Mouse (Mus musculus) cerebellum, adult 18-20 months (tissue): Measurements from ENCODE around the gene 2310061I04Rik.

Source experiments
- DNase-seq, 2 experiments: peaks; one replicate each; pipeline ENCODE4 v3.0.0; 2021

Gene 2310061I04Rik

DNA sequence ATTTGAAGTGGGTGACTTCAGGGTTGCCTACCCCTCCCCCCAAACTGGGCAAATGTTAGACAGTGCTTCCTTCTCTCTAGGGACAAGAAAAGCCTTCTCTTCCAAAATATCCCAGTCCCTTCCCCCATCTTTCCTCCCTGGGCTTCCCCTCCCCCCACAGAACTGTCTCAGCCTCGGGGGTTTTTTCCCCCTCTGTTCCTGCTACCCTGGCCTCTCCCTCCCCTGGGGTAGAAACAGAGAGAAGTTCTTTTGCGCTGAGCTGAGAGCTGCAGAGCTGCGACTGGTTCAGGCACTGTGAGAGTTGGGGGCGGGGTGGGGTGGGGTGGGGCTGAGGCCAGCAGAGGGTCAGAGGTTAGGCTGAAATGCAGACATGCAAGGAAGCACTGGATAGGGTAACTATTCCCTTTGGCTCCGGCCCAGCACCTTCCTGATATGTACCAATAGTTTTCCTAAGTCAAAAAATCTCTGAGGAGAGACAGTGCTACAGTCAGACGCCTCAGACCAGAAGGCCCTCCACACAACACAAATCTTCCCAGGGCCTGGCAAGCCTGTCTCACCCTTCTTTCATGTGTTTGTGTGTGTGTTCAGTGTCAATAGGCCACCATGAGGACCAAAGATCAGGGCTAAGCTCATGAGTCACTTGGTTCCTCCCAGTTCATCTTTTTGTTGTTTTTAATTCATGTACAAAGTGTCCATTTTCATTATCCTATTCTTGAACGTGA lies 27.7 kb downstream of the 2310061I04Rik start:
- no peak for DNase-seq

DNA sequence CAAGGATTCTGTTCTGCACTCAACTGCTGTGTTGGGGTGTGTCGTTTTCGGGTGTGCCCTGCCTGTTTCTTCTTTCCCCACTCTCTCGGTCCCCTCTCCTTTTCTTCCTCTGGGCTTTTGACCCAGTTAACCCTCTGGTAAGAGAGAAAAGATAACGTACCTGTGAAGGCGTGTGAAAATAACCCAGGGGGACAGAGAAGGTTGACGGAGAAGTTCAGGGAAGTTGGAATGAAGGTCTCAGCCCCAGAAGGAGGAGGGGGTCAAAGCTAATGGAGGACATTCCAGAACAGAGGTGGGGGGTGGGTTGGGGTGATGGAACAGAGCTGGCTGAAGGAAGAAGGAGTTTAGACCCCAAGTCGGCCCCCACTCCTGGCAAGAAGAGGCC lies 28.3 kb downstream of the 2310061I04Rik start:
- no peak for DNase-seq

DNA sequence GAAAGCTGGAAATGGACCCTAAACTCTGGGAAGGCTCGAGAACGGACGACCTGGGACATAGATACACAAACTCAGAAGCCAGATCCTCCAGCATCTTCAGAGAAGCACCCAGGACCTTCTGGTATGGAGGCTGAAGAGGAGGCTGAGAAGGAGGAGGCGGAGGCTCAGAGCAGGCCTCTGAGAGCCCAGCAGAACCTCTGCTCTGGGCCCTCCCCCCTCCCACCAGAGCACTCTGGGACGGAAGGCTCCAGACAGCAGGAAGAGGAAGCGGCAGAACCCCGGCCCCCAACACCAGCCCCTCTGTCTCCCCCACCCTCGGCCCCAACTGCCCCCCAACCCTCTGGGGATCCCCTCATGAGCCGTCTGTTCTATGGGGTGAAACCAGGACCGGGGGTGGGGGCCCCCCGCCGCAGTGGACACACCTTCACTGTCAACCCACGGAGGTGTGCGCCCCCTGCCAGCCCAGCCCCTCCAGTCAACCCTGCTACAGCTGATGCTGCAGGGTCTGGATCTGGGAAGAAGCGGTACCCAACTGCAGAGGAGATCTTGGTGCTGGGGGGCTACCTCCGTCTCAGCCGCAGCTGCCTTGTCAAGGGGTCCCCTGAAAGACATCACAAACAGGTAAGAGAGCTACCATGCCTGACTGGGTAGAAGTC lies 28.9 kb downstream of the 2310061I04Rik start:
- no peak for DNase-seq

DNA sequence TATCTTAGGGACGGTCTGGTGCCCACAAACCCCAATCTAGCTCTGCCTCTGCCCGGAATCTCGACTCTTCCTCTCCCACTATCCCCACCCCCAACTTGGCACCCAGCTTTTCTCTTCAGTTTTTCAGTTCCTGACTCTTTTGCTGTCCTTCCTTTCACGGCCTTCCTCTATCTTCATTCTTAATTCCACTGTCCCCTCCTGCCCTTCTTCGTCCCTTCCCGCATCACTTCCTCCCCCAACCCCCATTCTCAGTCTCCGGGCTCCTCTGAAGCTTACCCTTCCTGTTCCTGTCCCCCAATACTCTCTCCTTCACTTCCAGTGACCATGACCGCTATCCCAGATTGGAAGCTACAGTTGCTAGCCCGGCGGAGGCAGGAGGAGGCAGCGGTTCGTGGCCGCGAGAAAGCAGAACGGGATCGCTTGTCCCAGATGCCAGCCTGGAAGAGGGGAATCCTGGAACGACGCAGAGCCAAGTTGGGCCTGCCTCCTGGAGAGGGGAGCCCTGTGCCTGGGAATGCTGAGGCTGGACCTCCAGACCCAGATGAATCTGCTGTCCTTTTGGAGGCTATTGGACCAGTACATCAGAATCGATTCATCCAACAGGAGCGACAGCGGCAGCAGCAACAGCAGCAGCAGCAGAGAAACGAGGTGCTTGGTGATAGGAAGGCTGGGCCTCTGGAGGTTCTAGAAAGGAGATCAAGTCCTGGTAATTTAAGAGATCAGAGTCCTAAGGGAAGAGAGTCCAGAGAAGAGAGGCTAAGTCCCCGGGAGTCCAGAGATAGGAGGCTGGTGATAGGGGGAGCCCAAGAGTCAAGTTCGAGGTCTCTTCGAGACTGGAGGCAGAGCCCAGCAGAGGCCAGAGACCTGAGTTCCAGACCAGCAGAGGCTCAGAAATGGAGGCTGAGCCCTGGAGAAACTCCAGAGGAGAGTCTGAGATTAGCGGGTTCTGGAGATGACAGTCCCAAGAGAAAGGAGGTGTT lies 30.0 kb downstream of the 2310061I04Rik start:
- peak; percentile 40 to 47 for DNase-seq

DNA sequence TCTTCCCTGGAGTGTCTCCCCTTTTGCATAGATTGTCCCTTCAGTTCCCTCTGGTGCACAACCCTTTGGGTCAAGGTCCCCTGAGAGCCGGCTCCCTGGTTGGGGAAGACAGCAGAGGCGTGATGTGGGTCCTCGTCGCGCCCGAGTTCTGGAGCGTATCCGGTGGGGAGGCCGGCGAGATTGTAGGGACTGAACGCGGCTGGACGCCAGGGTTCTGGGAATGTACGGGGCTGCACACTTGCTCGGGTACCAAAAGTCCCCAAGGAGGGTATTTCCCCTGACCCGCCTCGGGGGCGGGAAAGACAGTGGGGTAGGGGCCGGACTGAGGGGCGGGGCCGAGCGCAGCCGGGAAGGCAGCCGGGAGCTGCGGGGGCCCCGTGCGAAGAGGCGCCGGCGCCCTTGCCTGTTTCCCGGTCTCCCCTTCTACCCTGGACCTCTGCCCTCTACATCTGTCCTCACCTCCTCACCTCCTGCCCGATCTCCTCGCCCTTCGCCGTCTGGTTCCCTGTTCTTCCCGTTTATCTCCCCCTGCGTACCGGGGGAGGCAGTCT lies 30.9 kb downstream of the 2310061I04Rik start:
- DNase-seq = peak in 1 of 2 experiments; percentile 54

DNA sequence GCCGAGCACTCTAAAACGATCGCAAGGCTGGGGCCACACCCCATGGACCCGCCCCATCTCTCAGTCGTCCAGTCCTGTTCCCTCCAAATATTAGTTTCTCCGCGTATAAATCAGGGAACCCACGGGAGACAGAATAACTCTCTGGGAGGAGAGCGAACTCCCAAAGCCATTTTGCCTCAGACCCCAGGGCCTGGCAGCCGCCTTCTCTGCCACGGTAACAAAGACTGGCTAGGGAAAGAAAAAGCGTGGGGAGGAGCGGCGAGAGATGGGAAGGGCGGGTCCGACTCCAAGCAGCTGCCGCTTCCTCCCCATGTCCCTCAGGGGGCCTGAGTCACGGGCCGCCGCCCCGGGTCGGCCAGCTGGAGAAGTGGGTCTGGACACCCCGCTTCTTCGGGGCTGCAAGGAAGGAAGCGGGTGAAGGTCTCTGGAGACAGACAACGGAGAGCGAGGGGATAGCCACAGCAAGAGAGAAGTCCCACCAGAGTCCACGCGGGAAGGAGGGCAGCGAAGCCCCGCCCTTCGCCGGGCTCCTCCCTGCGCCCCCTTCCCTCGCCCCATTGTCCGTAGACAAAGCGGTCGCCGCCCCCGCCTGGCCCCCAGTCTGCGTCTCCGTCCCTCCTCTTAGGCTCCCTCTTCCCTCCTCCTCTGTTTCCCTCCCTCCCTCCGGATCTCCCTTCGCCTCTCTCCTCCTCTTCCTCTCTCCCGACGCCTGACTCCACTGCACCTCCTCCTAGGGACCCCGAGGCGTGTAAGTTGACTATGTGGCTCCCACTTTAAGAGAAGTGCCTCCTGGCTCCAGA lies 31.6 kb downstream of the 2310061I04Rik start, which contains the start of gene Ppp1r18:
TSS of gene Ppp1r18 (plus strand) at position 113 of the 800 bp plus-strand sequence.
- peak; percentile 42 to 44 for DNase-seq

DNA sequence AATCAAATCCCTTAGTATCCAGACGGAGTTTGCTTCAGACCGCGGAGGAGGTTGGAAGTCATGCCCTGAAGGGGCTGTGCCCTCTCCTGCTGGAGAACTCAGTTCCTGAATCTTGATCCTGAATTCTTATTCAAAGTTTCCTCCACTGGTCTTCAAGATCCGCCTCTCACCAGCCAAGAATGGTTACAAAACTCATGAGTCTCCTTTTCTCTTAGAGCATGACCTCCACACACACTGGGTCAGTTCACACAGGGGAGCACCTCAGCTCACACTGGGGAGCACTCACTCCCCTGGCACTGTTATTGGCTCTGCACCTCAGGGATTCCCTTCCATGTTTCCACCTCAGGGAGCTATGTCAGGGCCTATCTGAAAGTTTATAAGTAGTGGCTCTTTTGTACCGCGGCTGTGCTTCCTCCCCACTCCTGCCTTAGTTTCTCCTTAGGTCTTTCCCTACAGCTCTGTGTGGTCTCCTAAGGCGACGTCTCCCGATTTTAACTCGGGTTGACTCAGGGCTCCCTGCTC lies 32.3 kb downstream of the 2310061I04Rik start:
- DNase-seq = no peak

DNA sequence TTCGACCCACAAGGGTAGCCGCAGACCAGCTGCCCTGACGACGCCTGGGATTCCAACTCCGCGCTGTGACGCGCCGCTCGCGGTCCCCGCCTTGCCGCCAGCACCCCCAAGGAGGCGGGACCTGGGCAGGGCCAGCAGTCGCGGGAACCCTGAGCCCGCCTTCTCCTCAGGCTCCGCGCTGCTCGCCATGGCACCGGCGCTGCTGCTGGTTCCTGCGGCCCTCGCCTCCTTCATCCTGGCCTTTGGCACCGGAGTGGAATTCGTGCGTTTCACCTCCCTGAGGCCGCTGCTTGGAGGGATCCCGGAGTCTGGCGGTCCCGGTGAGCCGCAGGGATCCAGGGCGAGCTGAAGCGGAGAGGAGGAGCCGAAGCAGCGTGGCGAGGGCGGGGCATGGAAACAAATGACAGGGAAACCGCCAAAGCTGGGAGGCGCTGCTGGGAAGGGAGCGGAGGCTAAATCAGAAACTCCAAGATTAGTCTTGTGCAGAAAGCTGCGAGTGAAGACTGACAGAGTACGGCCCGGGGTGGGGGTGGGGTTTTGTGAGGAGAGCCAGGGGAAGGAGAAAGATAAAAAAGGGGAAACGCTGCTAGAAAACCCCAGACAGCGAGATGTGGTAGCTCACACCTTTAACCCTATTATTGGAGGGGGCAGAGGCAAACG lies 35.9 kb downstream of the 2310061I04Rik start, which contains the start of gene Nrm:
TSS of gene Nrm (plus strand) at position 121 of the 660 bp plus-strand sequence.
- peak; percentile 91 to 94 for DNase-seq

DNA sequence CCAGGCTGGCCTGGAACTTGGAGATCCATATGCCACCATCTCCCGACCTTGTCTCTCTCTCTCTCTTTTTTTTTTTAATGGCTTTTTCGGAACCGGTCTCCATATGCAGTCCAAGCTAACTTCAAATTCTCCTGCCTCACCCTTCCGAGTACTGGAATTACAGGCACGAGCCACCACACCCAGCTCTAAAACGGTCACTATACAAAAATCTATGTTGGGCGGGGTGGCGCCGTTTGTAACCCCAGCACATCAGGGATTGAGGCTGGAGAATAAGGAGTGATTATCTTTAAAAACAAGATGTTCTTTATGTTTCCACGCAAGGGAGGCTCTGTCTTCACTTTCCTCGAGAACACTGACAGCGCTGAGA lies 36.4 kb downstream of the 2310061I04Rik start:
- DNase-seq = no peak

DNA sequence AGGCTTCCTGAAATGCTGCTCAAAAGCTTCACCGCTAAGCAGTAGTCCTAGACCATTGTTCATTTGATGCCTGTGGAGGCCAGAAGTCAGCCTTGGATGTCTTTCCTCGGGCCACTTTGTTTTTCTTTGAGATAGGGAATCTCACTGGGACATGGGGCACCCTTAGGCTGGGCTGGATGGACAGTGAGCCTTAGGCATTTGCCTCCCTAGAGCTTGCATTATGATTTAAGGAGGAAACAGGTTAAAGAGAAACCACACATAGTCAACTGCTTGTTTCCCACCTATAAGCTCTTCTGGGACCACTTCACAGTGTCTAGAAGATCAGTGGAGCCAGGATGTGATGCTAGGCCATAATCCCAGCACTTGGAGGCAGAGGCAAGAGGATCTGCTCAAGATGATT lies 37.4 kb downstream of the 2310061I04Rik start:
- DNase-seq = no peak

DNA sequence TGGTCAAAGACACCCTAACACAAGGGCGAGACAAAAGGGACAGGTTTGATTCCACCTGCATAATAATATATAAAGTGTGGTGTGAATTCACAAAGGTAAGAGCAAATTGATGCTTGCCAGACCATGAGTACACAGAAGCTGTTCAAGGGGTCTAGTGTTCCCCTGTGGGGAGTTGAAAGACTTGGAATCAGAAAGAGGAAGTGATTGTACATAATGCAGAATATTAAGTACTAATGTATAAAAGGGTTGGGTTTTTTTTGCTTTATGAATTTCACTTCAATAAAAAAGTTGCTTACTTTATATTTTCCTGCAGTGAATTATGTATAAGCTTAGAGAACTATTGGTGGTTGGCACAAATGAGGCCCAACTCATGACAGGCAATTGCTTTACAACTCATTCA lies 37.9 kb downstream of the 2310061I04Rik start:
- DNase-seq = no peak

DNA sequence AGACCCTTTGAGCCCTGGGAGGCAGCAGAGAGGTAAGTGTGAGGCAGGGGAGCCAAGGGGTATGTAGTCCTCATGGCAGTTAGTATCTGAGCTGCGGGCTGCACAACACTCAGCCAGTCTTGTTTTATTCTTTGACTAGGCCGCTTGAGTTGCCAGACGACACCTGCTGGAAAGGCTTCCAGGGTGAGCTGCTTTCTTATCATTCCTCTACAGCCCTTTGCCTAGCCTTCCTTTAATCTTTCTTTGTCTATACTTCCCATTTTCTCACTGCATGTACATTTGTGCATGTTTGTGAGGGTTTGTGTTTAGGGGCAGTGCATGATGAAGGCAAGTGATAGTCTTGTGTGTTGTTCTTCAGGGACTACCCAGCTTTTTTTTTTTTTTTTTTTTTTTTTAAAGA lies 46.3 kb downstream of the 2310061I04Rik start:
- no peak for DNase-seq

DNA sequence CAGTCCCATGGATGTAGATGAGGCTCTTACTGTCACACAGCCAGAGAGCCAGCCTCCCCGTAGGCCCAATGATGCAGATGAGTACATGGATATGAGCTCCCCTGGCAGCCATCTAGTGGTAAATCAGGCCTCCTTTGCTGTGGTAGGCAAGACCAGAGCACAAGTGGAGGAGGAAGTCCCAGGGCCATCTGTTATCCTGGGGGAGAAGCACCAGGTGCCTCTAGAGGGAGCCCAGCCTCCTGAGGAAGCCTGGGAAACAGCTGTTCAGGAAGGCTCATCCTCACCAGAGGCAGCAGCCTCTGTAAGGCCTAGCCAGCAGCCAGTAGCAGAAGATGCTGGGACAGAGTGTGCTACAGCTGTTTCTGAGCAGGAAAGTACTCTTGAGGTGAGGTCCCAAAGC lies 49.1 kb downstream of the 2310061I04Rik start:
- no peak for DNase-seq

DNA sequence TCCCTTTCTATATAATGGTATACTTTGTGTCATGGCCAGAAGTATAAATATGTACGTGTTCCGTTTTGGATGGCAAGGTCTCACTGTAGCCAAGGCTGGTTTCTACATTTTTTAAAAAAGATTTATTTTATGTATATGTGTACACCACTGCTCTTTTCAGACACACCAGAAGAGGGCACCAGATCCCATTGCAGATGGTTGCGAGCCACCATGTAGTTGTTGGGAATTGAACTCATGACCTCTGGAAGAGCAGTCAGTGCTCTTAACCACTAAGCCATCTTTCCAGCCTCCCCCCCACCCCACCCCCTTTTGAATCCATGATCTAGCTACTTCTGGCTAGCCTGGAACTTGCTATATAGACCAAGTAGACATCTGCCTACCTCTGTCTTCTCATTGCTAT lies 53.7 kb downstream of the 2310061I04Rik start:
- DNase-seq = no peak
